Mouse (Mus musculus) adipocyte (in vitro differentiated cells): ENCODE data around the gene 1700122O11Rik.

Experiments
- DNase-seq: peaks from one replicate; pipeline ENCODE4 v3.0.0-alpha.2; 2016; ENCODE audit warnings: low spot score

Gene 1700122O11Rik

GRCm38 (mm10) chr17:48027677-48028076 lies 10.4 kb downstream of the 1700122O11Rik start:
- no peak for DNase-seq

DNA sequence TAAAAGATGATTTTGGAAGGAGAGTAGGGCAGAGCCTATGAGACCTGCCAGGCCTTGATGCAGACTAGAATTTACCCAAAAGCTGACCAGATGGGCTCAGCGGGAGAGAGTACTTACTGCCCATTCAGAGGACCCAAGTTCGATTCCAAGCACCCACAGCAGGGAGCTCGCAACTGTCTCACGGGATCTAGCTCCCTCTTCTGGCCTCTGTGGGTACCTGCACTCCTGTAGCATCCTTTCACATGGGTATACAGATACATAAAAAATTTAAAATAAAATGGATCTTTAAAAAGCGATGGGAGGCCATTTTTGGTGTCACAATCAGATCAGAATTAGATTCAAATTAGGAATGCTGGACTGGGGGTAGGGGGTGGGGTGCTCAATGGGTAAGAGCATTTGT lies 11.1 kb downstream of the 1700122O11Rik start:
- DNase-seq: no peak

- no peak for DNase-seq
Observed at GRCm38 (mm10) chr17:48024045-48024444, 14.0 kb downstream of the 1700122O11Rik start.

DNA sequence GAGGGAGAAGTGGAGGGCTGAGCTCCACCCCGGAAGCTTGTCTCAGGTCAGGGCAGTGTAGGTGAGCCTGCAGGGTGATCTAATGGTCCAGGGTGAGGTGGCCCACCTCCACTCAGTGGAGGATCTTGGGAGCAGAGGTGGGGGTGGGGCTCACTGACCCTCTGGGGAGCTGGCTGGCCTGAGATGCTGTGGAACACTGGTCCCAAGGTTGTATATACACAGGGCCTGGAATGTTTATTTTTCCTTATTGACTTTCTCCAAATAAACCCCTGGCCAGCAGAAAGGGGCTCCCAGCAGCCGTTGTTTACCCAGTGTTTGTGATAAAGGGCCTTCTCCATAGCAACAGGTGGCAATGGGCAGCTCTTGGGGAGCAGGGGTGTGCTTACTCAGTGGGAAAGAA lies 18.5 kb downstream of the 1700122O11Rik start:
- no peak for DNase-seq

- DNase-seq: no peak
Observed at GRCm38 (mm10) chr17:48016566-48016965, 21.5 kb downstream of the 1700122O11Rik start.

- DNase-seq: no peak
Observed at GRCm38 (mm10) chr17:48012561-48012960, 25.5 kb downstream of the 1700122O11Rik start.

DNA sequence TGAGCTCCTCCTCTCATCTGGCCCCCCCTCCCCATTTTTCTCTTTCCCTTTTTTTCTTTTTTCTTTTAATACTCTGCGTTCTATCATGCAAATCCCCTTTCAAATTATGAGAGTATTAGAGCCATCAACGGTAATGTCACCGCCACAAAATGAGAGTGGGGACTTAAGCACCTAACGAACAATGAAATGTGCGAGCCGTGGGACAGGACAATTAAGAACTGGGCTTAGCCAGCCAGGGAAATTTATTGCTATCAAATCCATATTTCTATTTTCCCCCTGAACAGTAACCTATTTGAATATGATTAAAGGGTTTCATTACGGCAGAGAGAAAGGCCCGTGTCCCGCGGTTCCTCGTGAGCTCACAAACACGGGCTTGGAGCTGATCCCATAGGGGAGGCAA lies 27.0 kb downstream of the 1700122O11Rik start:
- DNase-seq: no peak

GRCm38 (mm10) chr17:48010283-48010682 lies 27.8 kb downstream of the 1700122O11Rik start:
- no peak for DNase-seq

DNA sequence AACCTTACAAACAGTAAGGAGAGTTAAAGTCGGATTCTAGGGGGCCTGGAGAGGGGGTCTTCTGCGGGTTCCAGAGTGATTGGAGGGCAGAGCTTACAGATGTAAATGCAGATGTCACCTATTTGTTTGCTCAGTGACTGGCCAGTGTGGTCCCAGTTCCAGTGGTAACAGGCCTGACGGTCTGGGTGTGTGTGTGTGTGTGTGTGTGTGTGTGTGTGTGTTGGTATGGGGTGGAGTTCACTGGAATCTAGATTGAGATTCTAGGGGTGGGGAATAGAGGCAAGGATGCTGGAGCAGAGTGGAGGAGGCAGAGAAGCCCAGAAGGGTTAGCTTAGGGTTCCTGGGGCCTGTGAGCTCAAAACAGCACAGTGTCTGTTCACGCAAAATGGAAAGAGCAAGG lies 32.3 kb downstream of the 1700122O11Rik start:
- no peak for DNase-seq

DNA sequence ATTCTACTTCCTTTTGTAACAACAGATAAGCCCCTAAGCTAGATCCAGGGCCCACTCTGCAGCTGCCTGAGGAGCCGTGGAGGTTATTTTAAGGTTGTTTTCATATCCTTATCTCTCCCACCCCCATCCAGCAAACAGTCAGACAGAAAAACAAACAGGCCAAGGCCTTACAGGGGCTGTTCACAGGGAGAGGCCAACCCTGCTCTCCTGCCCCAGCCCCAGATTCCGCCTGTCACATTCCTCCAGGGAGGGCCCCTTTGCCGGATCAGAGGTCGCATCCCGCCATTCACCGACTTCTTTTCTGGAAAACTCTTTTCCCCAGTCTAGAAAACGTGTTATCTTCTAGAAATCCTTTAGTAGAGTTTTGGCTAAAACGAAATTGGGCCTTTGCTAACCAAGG lies 33.0 kb downstream of the 1700122O11Rik start:
- no peak for DNase-seq

- no peak for DNase-seq
Observed at GRCm38 (mm10) chr17:48004619-48005018, 33.5 kb downstream of the 1700122O11Rik start.

GRCm38 (mm10) chr17:48002486-48002885 lies 35.6 kb downstream of the 1700122O11Rik start:
- no peak for DNase-seq

- DNase-seq: peak; percentile 75
Observed at GRCm38 (mm10) chr17:48001586-48002361, 36.3 kb downstream of the 1700122O11Rik start.

- peak; percentile 5 for DNase-seq
Observed at GRCm38 (mm10) chr17:48001157-48001556, 36.9 kb downstream of the 1700122O11Rik start.

DNA sequence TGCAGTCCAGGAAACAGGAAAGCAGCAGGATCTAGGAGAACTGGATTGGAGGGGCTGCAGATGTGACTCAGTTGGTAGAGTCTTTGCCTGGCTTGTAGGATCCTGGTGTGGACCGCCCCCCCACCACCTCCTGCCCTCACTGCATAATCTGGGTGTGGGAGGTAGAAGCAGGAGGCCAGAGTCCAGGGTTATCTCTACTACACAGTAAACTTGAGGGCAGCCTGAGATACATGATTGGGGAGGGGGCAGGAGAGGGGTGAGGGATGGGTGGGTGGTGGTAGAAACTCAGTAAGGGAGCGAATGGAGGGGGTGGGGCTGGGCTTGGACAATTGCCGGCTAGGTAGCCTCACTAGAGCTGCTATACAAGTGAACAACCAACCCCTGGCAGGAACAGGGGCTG lies 38.3 kb downstream of the 1700122O11Rik start:
- no peak for DNase-seq

DNA sequence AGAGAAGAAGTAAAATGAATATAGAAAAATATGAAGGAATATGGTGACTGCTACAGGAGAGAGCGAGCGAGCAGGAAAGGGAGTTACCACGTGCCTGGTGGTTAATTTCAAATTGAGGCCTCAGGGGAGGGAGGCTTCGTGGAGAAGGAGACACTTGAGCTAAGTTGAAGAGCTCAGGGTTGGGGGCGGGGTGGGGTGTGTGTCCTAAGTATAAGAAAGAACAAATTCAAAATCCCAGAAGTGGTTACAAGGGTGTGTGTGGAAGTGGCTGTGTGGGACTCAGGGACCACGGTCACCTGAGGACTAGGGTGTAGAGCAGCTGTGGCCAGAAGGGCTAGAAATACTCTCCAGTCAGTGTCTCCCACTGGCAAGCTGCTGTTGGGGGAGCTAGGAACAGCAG lies 38.7 kb downstream of the 1700122O11Rik start:
- DNase-seq: no peak

DNA sequence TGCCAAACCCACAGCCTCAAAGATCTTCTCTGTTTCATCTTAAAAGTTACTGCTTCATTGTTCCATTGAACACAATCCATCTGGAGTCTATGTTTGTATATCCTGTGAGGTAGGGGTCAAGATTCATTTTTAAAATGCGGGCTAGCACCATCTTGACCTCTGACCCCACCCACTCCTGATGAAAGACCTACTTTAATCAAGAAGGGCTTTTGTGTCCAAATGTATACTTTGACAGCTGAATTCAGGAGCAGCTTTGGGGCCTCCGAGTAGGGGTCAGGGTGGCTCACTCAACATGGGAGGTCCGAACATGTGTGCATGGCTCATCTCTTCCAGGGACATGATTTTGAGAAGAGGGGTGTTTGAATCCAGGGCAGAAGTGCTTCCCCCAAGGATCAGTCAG lies 40.3 kb downstream of the 1700122O11Rik start:
- DNase-seq: no peak

- no peak for DNase-seq
Observed at GRCm38 (mm10) chr17:47990392-47991123, 47.5 kb downstream of the 1700122O11Rik start.

DNA sequence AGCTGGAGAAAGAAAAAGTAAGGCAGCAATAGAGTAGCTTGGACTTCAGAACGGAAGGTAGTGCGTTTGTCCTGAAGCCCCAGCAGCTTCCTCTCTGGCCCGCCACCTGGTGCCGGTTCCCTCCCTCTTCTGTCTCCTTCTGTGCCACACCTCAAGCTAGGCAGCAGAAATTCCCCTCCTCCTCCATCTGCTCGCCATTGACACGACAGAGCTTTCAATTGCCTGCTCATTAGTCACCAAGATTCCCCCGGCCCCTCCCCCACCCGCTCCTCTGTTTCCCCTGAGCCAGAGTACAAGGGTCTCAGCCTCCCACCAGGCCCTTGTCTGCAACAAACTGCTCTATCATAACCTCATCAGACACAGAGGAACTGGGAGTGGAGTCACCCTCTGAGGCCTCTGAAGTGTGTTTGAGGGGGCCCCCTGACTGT lies 48.1 kb downstream of the 1700122O11Rik start:
- no peak for DNase-seq

DNA sequence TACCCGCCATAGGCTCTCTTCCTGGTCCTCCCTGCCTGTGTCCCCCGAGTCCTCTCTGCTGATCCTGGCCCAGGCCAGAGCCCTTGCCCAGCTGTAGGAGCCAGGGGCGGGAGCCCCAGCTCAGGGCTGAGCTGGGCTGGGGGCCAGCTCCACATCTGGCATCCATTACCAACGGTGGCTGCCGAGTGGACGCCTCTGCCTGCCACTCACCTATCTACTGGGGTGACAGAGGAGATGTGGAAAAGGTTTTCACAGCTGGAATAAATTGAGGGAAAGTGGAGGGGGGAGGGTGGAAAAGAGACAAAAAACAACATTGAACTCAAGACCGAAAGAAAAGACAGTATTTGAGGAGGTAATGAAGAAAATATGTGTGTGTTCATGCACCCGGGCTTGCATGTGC lies 49.3 kb downstream of the 1700122O11Rik start:
- peak; percentile 72 for DNase-seq

DNA sequence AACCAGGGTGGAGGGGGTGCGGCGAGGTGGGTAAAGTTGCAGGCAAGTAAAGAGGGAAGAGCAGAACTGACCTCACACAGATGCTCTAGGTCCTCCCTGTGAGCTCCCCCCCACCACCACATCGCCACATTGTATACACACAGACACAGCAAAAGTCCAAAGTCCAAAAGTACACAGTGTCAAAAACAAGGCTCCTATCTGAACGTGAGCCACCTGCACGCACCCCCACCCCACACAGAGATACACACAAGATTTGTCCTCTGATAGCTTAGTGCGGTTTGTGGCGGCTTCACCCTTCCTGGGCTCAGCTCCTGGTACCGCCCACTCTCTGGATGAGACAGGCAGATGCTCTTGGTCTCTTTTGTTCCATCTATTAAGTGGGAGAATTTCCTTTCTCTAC lies 50.0 kb downstream of the 1700122O11Rik start:
- no peak for DNase-seq
